Mouse (Mus musculus) kidney, postnatal 25 days (tissue): ENCODE data around the gene Tspan13.
A peak's percentile ranks its signal among the peaks of the same experiment; 100 is the strongest.

Experiments
- DNase-seq, 2 experiments: peaks; one replicate each; pipeline ENCODE4 v3.0.0; 2021; ENCODE audit warnings: mixed read lengths in 2 of 2

Gene Tspan13

GRCm38 (mm10) chr12:36042348-36042778, at the start of gene Tspan13:
Gene Tspan13, minus strand, starts transcription at chr12:36042500.
- peak; percentile 87 to 93 for DNase-seq

GRCm38 (mm10) chr12:36091964-36092363, 49.7 kb upstream of the Tspan13 start:
- DNase-seq = no peak

- peak in 1 of 2 experiments; percentile 10 for DNase-seq
Observed at GRCm38 (mm10) chr12:36089221-36089620, 46.9 kb upstream of the Tspan13 start.

DNA sequence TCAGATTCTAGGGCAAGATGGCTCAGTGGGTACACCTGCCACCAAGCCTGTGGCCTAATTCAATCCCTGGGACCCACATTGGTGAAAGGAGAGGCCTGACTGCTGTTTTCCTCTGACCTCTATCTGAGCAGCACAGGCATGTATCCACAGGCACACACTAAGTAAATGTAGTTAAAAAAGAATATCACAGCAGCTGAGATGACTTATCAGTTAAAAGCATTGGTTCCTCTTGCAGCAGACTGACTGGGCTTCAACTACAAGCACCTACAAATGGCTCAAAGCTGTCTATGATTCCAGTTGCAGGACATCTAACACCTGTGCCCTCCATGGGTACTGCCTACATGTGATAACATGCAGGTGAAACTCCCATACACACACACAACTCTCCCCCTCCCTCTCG, 46.5 kb upstream of the Tspan13 start:
- no peak for DNase-seq

- DNase-seq = no peak
Observed at GRCm38 (mm10) chr12:36085380-36085779, 43.1 kb upstream of the Tspan13 start.

DNA sequence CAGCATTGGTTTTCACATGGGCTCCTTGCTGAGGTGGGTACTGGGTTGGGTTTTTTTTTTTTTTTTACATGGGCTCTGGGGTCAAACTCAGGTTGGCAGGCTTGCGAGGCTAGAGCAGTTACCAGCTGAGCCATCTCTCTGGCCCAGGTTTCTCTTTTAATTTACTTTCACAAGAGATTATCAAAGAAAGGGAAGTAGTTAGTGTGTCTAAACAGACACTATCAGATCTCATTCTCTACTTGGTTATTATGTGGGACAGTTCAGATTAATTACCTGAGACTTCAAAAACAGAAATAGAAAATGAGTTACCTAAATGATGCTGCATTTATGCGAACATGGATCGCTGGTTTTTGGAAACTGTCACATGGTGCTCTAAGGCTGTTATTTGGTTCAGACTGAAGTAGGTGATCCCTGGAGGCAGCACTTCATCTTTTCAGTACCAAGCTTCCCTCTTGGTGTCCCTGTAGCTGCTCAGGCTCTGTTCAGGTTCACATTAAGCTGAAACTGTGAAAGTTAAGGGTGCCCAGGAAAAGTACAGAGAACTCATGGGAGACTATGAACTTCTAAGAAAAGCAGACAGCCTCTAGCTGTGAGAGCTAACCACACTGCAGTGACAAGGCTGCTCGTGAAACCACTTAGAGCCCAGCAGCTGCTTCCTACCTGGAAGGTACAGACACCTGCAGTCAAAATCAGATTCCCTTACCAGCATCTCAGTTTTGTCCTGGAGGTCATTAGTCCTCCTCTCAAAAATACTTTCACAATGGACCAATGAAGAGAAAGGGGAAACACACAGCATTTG, 36.0 kb upstream of the Tspan13 start:
- no peak for DNase-seq

- DNase-seq = no peak
Observed at GRCm38 (mm10) chr12:36072860-36073259, 30.6 kb upstream of the Tspan13 start.

DNA sequence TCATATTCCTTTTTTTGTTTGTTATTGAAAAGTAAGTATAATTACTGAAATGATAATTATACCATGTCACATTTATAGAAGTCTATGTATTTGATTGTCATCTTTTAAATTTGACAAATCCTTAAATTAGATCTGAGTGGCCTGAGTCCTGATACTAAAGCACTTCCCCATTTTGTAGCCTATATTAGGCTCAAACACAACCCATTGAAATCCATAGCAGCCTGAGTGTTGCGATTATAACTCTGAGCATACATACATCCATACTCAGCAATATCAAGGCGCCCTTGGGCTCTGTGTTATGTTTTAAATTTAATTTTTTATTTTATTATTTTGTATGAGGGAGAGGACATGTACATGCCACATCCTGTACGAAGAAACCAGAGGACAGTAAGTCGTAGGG, 27.9 kb upstream of the Tspan13 start:
- no peak for DNase-seq

GRCm38 (mm10) chr12:36067538-36067937, 25.2 kb upstream of the Tspan13 start:
- DNase-seq = no peak

GRCm38 (mm10) chr12:36065911-36066310, 23.6 kb upstream of the Tspan13 start:
- no peak for DNase-seq

GRCm38 (mm10) chr12:36057699-36058098, 15.4 kb upstream of the Tspan13 start:
- no peak for DNase-seq

DNA sequence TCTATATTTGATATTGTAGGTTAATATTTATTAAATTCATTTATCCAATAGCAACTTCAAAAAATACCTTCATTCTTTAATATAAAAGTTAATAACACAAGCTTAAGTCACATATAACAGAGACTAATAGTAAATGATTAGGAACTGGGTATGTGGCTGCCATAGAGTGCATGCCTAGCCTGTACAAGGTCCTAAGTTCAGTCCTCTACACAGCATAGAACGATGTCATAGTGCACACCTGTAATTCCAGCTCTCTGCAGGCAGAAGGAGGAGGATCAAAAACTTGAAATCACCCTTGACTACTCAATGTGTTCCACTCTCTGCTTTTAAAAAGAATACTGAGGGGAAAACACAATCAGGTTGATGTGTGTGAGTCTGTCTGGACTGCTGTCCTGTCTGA, 8.0 kb upstream of the Tspan13 start:
- no peak for DNase-seq

GRCm38 (mm10) chr12:36047593-36047992, 5.3 kb upstream of the Tspan13 start:
- DNase-seq = no peak

DNA sequence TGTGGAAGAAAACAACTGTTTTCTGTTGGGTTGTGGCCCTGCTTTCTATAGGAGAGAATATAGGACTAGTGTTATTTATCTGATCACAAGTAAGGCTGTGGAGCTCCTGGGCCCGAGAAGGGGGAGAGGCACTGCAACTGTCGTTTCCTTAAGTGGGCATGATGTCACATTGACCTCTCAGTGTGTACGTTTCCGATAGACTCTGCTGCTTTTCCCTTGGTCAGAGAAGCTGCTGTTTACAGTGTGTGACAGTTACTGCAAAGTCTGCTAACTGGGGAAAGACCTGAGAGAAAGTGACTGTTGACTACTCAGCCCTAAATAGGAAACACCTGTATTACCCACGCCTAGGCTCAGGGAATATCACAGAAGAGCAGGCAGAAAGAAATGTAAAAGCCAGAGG, 3.9 kb upstream of the Tspan13 start:
- DNase-seq = no peak

- DNase-seq = no peak
Observed at GRCm38 (mm10) chr12:36044691-36045090, 2.4 kb upstream of the Tspan13 start.

DNA sequence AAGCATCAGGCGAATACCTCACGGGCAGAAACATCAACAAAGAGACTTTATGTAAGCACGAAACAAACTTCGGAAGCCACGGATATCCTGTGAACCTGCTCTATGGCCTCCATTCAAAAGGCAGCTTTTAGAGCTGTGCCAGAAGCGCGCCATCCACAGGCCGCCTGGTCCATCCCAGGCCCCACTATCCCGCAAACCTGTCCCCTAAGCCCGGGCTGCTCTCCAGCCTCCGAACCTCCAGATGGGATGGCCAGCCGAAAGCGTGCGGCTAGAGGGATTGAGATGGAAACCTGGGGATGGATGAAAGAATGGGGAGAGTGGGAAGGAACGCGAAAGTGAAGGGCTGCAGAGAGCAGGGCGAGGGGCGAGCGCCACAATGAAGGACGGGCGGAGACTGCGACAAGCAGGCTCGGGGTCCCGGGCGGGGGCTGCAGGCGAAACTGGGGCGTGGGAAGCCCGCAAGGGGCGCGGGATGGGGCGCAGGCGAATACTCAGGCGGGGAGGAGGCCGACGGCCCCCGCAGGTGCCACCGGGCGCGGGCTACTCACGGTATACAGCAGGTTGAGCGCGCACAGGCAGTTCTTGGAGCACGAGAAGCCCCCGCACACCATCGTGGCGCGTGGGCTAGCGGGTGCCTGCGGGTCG, 475 bp downstream of the Tspan13 start:
- DNase-seq = peak; percentile 36 to 63

DNA sequence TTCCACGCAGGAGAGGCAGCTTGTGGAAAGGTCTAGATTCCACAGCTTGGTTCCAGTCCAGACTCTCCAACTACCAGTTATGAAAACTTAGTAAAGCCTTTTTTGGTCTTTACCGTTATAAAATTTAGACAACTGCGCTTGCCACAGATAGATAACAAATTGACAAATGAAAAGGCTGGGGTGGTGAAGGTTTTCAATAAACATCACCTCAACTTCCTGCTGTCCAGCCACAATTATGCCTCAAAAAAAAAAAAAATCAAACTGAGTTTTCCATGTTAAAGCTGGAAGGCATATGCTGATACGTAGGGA, 1.1 kb downstream of the Tspan13 start:
- no peak for DNase-seq

GRCm38 (mm10) chr12:36040571-36041280, 1.6 kb downstream of the Tspan13 start:
- no peak for DNase-seq

DNA sequence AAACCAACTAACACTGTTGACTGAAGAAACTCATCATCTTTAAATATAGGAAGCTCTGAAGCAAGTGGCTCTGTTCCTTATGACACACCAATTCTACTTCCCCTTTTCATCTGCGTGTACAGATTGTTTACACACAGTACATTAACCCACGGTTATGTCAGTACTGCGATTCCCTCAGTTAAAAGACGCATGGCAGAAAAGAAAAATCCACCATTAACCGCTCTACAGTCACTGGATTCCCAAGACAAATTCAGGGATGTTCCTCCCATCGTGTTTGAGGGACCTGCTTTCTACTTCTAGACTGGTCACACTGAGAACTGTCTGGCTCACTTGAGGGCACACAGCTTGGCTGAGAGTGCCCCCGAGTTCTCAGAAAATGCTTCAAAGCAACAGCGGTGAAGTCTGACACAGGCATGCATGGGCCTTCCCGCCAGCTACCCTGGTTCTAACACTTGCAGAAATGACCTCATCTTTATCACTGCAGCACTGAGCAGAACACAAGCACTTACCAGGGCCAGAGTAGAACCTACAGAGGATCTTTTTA, 2.7 kb downstream of the Tspan13 start:
- DNase-seq = no peak

GRCm38 (mm10) chr12:36036776-36037175, 5.5 kb downstream of the Tspan13 start:
- DNase-seq = peak; percentile 29 to 41

DNA sequence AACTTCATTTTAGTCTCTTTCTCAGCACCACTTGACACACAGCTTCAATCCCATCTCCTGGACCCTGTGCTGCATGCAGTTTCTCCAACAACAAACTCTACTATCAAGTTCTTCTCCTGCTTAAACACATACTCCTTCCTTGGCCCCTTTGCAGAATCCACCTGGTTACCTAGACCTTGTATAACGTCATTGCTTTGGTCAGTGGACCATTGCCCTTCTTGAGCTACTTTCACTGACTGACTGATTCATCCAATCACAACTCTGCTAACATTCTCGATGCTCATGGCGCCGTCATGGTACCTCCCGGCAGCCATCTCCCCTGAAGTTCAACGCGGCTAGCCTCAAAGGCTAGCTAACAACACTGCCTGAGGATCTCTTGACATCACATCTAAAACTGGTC, 6.2 kb downstream of the Tspan13 start:
- DNase-seq = no peak

- DNase-seq = no peak
Observed at GRCm38 (mm10) chr12:36035501-36035900, 6.8 kb downstream of the Tspan13 start.

DNA sequence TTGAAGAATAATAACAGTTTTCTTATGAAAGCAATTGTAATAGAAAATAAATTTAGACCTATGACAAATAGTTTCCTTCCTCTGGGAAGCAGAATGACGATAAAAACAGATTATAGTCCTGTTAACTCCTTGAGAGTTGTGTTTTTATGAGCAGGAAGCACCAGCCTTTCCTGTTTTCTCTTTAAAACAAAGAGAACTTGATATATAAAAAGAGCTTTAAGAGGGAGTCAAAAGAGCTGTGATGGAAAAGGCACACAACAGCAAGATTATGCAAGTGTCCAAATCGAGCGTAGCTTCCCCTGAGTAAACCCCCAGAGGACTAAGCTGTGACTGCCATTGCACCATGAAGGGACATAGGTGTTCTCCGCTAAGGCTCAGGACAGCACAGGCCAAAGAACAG, 9.9 kb downstream of the Tspan13 start:
- DNase-seq = peak in 1 of 2 experiments; percentile 44
